Mouse (Mus musculus): ENCODE measurements around the gene Mepce. TPM values are rescaled to one million over a fixed set of nuclear protein-coding genes. Genes with fewer than 3 reads are reported as not detected.

Mepce gene
- total and polyA plus RNA-seq, 3 experiments: 27.8 to 173 (median 53.9) TPM

GRCm38 (mm10) chr5:137734289-137735061, 53.0 kb downstream of the Mepce start:
- Histone ChIP-seq H3K36me3 (replicated peaks) (no peaks in the 10 kb centered on the region), H3K9me3 (replicated peaks) (no peaks in the 10 kb centered on the region), H3K4me3 (ENCODE audit: low read depth, low read length) (no peak overlapping the region), H3K27me3 (ENCODE audit: insufficient read depth, low read length) (peaks cover 46% of the 10 kb centered on the region), H3K4me1 (ENCODE audit: insufficient read depth, low read depth, low read length) (peaks cover 29% of the 10 kb centered on the region)
- TF ChIP-seq GATA2 (IDR thresholded peaks at IDR 0.05; ENCODE audit: borderline replicate concordance, low read depth, low read length) (no peak), TAL1 (conservative IDR thresholded peaks at IDR 0.05; ENCODE audit: low read depth, low read length) (no peak), GATA1 (IDR thresholded peaks at IDR 0.05; ENCODE audit: borderline replicate concordance, low read length) (no peak), CTCF (IDR thresholded peaks at IDR 0.05; ENCODE audit: low read depth, low read length) (no peak), POLR2AphosphoS5 (IDR thresholded peaks at IDR 0.05; ENCODE audit: insufficient replicate concordance, low read depth, low read length) (no peak)
- ATAC-seq (ENCODE audit: extremely low read depth, insufficient number of reproducible peaks, low FRiP score, poor library complexity, severe bottlenecking) (no peak), DNase-seq (ENCODE audit: low spot score) (no peak)

GRCm38 (mm10) chr5:137733638-137734288, 53.7 kb downstream of the Mepce start:
- no peaks in the 10 kb centered on the region for H3K9me3 ChIP-seq (replicated peaks)
- H3K4me1 ChIP-seq (ENCODE audit: insufficient read depth, low read depth, low read length): peaks cover 22% of the 10 kb centered on the region
- DNase-seq (ENCODE audit: low spot score) (no peak), ATAC-seq (ENCODE audit: extremely low read depth, insufficient number of reproducible peaks, low FRiP score, poor library complexity, severe bottlenecking) (no peak)
- no peak overlapping the region for H3K4me3 ChIP-seq (ENCODE audit: low read depth, low read length)
- TF ChIP-seq GATA2 (IDR thresholded peaks at IDR 0.05; ENCODE audit: borderline replicate concordance, low read depth, low read length) (no peak), TAL1 (conservative IDR thresholded peaks at IDR 0.05; ENCODE audit: low read depth, low read length) (no peak), GATA1 (IDR thresholded peaks at IDR 0.05; ENCODE audit: borderline replicate concordance, low read length) (no peak), CTCF (IDR thresholded peaks at IDR 0.05; ENCODE audit: low read depth, low read length) (no peak), POLR2AphosphoS5 (IDR thresholded peaks at IDR 0.05; ENCODE audit: insufficient replicate concordance, low read depth, low read length) (no peak)
- peaks cover 48% of the 10 kb centered on the region for H3K27me3 ChIP-seq (ENCODE audit: insufficient read depth, low read length)
- H3K36me3 ChIP-seq (replicated peaks): no peaks in the 10 kb centered on the region

Other genes with a start within 250 kb of the Mepce start
Only the 20 nearest of the 22 such genes appear.
- gene Tfr2, start 217.8 kb downstream of the Mepce start, total RNA-seq (2014; fragmentation: Nextera tagmentation): 193 and 194 TPM in 2 replicates
- gene Tfr2, start 217.8 kb downstream of the Mepce start, total RNA-seq (2017): 52.6 and 67.3 TPM in 2 replicates
- 87.3 and 117 TPM in 2 replicates for gene Tfr2, start 217.8 kb downstream of the Mepce start, polyA plus RNA-seq (2012)
- 58.9 and 61.2 TPM in 2 replicates for gene Mospd3, start 186.6 kb downstream of the Mepce start, total RNA-seq (2014; fragmentation: Nextera tagmentation)
- gene Mospd3, start 186.6 kb downstream of the Mepce start, total RNA-seq (2017): 3.8 and 5.4 TPM in 2 replicates
- 316 and 504 TPM in 2 replicates for gene Mospd3, start 186.6 kb downstream of the Mepce start, polyA plus RNA-seq (2012)
- not detected in 2 replicates for gene Pcolce, start 173.9 kb downstream of the Mepce start, total RNA-seq (2014; fragmentation: Nextera tagmentation)
- gene Pcolce, start 173.9 kb downstream of the Mepce start, total RNA-seq (2017): 0.16 and 0.23 TPM in 2 replicates
- gene Pcolce, start 173.9 kb downstream of the Mepce start, polyA plus RNA-seq (2012): 0.08 and 0.17 TPM in 2 replicates
- gene Fbxo24, start 158.7 kb downstream of the Mepce start, total RNA-seq (2014; fragmentation: Nextera tagmentation): not detected in 2 replicates
- gene Fbxo24, start 158.7 kb downstream of the Mepce start, total RNA-seq (2017): 0.06 and 0.11 TPM in 2 replicates
- 0.05 and 0.06 TPM in 2 replicates for gene Fbxo24, start 158.7 kb downstream of the Mepce start, polyA plus RNA-seq (2012)
- gene Lrch4, start 158.5 kb downstream of the Mepce start, total RNA-seq (2014; fragmentation: Nextera tagmentation): 92.8 and 98.9 TPM in 2 replicates
- gene Lrch4, start 158.5 kb downstream of the Mepce start, total RNA-seq (2017): 20.6 and 23.3 TPM in 2 replicates
- 192 and 269 TPM in 2 replicates for gene Lrch4, start 158.5 kb downstream of the Mepce start, polyA plus RNA-seq (2012)
- 27.2 and 44.5 TPM in 2 replicates for gene Gm20605, start 158.5 kb downstream of the Mepce start, total RNA-seq (2014; fragmentation: Nextera tagmentation)
- gene Gm20605, start 158.5 kb downstream of the Mepce start, total RNA-seq (2017): 9.5 and 11.4 TPM in 2 replicates
- 11.0 and 14.5 TPM in 2 replicates for gene Gm20605, start 158.5 kb downstream of the Mepce start, polyA plus RNA-seq (2012)
- gene Sap25, start 146.3 kb downstream of the Mepce start, total RNA-seq (2014; fragmentation: Nextera tagmentation): 39.2 and 56.5 TPM in 2 replicates
- 7.9 and 10.5 TPM in 2 replicates for gene Sap25, start 146.3 kb downstream of the Mepce start, total RNA-seq (2017)
- 41.8 and 58.3 TPM in 2 replicates for gene Sap25, start 146.3 kb downstream of the Mepce start, polyA plus RNA-seq (2012)
- not detected in 2 replicates for gene Irs3, start 141.9 kb downstream of the Mepce start, total RNA-seq (2014; fragmentation: Nextera tagmentation)
- 0.11 and 0.12 TPM in 2 replicates for gene Irs3, start 141.9 kb downstream of the Mepce start, total RNA-seq (2017)
- not detected in 2 replicates for gene Irs3, start 141.9 kb downstream of the Mepce start, polyA plus RNA-seq (2012)
- gene Agfg2, start 102.9 kb downstream of the Mepce start, total RNA-seq (2014; fragmentation: Nextera tagmentation): 20.2 and 47.1 TPM in 2 replicates
- gene Agfg2, start 102.9 kb downstream of the Mepce start, total RNA-seq (2017): 25.0 and 26.1 TPM in 2 replicates
- gene Agfg2, start 102.9 kb downstream of the Mepce start, polyA plus RNA-seq (2012): 102 and 115 TPM in 2 replicates
- 0.90 and 1.0 TPM in 2 replicates for gene Nyap1, start 46.0 kb downstream of the Mepce start, total RNA-seq (2014; fragmentation: Nextera tagmentation)
- gene Nyap1, start 46.0 kb downstream of the Mepce start, total RNA-seq (2017): 0.38 and 0.70 TPM in 2 replicates
- gene Nyap1, start 46.0 kb downstream of the Mepce start, polyA plus RNA-seq (2012): 2.8 and 3.0 TPM in 2 replicates
- 90.8 and 114 TPM in 2 replicates for gene Tsc22d4, start 41.9 kb downstream of the Mepce start, total RNA-seq (2014; fragmentation: Nextera tagmentation)
- 74.5 and 93.5 TPM in 2 replicates for gene Tsc22d4, start 41.9 kb downstream of the Mepce start, total RNA-seq (2017)
- 404 and 491 TPM in 2 replicates for gene Tsc22d4, start 41.9 kb downstream of the Mepce start, polyA plus RNA-seq (2012)
- 202 and 204 TPM in 2 replicates for gene Ppp1r35, start 8.8 kb downstream of the Mepce start, total RNA-seq (2014; fragmentation: Nextera tagmentation)
- 28.2 and 35.6 TPM in 2 replicates for gene Ppp1r35, start 8.8 kb downstream of the Mepce start, total RNA-seq (2017)
- gene Ppp1r35, start 8.8 kb downstream of the Mepce start, polyA plus RNA-seq (2012): 121 and 153 TPM in 2 replicates
- 8.4 and 9.9 TPM in 2 replicates for gene Zcwpw1, start 143 bp upstream of the Mepce start, total RNA-seq (2014; fragmentation: Nextera tagmentation)
- gene Zcwpw1, start 143 bp upstream of the Mepce start, total RNA-seq (2017): 10.5 and 12.9 TPM in 2 replicates
- 0.15 and 0.34 TPM in 2 replicates for gene Zcwpw1, start 143 bp upstream of the Mepce start, polyA plus RNA-seq (2012)
- gene Pilra, start 48.6 kb upstream of the Mepce start, total RNA-seq (2014; fragmentation: Nextera tagmentation): not detected in 2 replicates
- gene Pilra, start 48.6 kb upstream of the Mepce start, total RNA-seq (2017): 3.4 and 5.1 TPM in 2 replicates
- 0.02 TPM in 1 of 2 replicates, not detected in the other for gene Pilra, start 48.6 kb upstream of the Mepce start, polyA plus RNA-seq (2012)
- not detected in 2 replicates for gene Pilrb1, start 70.5 kb upstream of the Mepce start, total RNA-seq (2014; fragmentation: Nextera tagmentation)
- gene Pilrb1, start 70.5 kb upstream of the Mepce start, total RNA-seq (2017): 1.9 and 2.9 TPM in 2 replicates
- gene Pilrb1, start 70.5 kb upstream of the Mepce start, polyA plus RNA-seq (2012): not detected in 2 replicates
- gene Pilrb2, start 84.2 kb upstream of the Mepce start, total RNA-seq (2014; fragmentation: Nextera tagmentation): 2.4 TPM in 1 of 2 replicates, not detected in the other
- gene Pilrb2, start 84.2 kb upstream of the Mepce start, total RNA-seq (2017): 19.0 and 23.8 TPM in 2 replicates
- gene Pilrb2, start 84.2 kb upstream of the Mepce start, polyA plus RNA-seq (2012): 0.13 and 0.31 TPM in 2 replicates
- not detected in 2 replicates for gene Cyp3a13, start 134.0 kb upstream of the Mepce start, total RNA-seq (2014; fragmentation: Nextera tagmentation)
- 0.16 TPM in 1 of 2 replicates, not detected in the other for gene Cyp3a13, start 134.0 kb upstream of the Mepce start, total RNA-seq (2017)
- gene Cyp3a13, start 134.0 kb upstream of the Mepce start, polyA plus RNA-seq (2012): not detected in 2 replicates
- not detected in 2 replicates for gene Gjc3, start 175.4 kb upstream of the Mepce start, total RNA-seq (2014; fragmentation: Nextera tagmentation)
- gene Gjc3, start 175.4 kb upstream of the Mepce start, total RNA-seq (2017): under 0.01 and 0.11 TPM in 2 replicates
- not detected in 2 replicates for gene Gjc3, start 175.4 kb upstream of the Mepce start, polyA plus RNA-seq (2012)
- not detected in 2 replicates for gene Azgp1, start 193.9 kb upstream of the Mepce start, total RNA-seq (2014; fragmentation: Nextera tagmentation)
- gene Azgp1, start 193.9 kb upstream of the Mepce start, total RNA-seq (2017): not detected in 2 replicates
- gene Azgp1, start 193.9 kb upstream of the Mepce start, polyA plus RNA-seq (2012): not detected in 2 replicates
- gene Smok3a, start 233.6 kb upstream of the Mepce start, total RNA-seq (2014; fragmentation: Nextera tagmentation): not detected in 2 replicates
- 0.22 TPM in 1 of 2 replicates, not detected in the other for gene Smok3a, start 233.6 kb upstream of the Mepce start, total RNA-seq (2017)
- not detected in 2 replicates for gene Smok3a, start 233.6 kb upstream of the Mepce start, polyA plus RNA-seq (2012)